Mouse (Mus musculus) left cerebral cortex, postnatal 25 days (tissue): ENCODE measurements around the gene Nat8f5. TPM values are rescaled to one million over a fixed set of nuclear protein-coding genes. Genes with fewer than 3 reads are reported as not detected.
"Not testable (repeated sequence)": the region's sequence is repeated elsewhere in the genome, so short reads cannot be mapped to it uniquely, and the experiment has no call there.

ENCODE experiments used
- DNase-seq, 2 experiments: peaks; one replicate each; pipeline ENCODE4 v3.0.0; 2022; ENCODE audit warnings: low spot score in 2 of 2, mixed read lengths in 1 of 2
- intact Hi-C: fragments of 180-260 bp; cut with DNase I; formaldehyde crosslinking; loops from one replicate; pipeline ENCODE4 v1.15.1; 2025
- total RNA-seq, 2 experiments: library from RNA; stranded (reverse); gene quantifications; 2 replicates each; pipeline ENCODE4 v1.2.3; 2021

The Nat8f5 gene
- 1 to 10 TPM; 5.8 to 6.2 TPM for total RNA-seq

DNA sequence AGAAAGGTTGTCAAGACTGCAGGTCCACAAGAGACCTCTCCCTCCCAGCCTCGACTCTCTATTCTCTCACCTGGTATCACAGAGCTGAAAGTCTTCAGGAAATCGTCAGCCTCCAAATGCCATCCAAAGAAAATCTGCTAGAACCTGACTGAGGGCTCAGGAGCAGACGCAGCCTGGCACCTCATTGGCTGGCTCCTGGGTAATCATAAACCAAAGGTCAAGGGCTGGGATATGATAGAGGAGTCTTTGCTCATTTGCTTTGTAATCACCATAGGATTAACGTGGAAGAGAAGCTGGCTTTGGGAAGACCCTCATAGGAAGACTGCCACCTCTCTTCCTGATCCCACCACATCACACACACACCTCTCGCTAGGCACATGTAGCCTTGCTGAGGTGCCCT, at the start of gene Nat8f5, which contains the start of gene Nat8f6:
TSS of gene Nat8f5 (minus strand) at position 136 of the 400 bp plus-strand sequence.
TSS of gene Nat8f6 (minus strand) at position 118 of the 400 bp plus-strand sequence.
- no peak for DNase-seq
- intact Hi-C loops, result no loop called here

DNA sequence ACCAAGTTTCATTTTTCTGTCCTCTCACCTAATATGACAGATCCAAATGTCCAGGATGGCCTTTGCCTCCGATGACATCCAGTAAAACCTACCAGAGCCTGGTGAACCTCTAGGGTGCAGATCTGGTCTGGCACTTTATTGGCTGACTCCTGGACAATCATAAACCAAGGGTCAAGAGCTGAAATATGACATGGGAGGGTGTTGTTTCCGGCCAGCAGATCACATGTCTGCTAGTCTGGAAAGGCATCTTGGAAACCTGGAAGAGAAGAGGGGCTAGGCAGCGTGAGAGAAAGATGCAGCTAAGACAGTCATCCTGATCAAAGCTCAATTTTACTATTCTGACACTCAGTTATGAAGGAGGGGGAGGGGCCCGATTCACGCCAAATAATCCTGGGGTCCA, 48.2 kb upstream of the Nat8f5 start, which contains the start of gene Nat8f2:
TSS of gene Nat8f2 (minus strand) at position 153 of the 400 bp plus-strand sequence.
- intact Hi-C loops, DNase-seq: not testable (repeated sequence)

DNA sequence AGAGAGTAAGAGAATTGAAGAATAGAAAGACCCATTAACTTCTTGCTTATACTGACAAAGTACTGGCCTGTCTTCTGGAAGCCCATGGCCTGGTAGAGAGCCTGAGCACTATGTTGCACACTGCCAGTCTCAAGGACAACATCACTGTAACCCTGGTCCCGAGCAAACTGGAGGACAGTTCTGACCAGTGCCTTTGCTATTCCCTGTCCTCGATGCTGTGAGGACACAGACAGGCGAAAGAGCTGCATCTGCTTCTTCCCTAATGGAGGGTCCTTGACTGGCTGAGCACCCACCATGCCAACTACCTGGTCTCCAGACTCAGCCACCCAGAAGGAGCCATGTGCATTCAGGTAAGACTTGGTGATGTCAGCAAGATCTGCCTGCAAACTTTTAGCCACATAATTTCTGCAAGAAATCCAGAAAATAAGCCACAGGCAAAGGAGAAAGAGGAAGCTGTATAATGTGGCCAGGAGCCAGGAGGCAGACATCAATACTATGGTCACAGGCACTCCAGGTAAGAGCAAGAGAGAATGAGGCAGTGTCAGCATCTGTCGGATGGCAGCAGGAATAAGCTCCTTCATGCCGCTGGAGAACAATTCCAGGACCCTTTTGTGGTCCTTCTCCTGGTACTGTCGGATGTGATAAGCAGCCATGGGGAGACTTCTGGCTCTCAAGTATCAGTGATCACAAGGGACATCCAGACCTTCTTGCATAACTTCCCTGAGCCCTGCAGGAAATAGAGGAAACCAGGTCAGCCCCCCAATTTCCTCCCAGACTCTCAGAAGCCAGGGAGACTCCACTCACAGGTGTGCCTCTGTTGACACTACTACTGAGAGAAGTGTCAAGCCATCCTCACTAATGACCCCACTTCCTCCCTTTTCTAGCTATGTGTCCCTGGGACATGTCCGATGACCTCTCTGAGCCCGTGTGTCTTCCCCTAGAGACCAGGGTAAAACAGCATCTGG, 47.2 kb upstream of the Nat8f5 start:
- intact Hi-C loops, result no loop called here
- DNase-seq, result no peak

DNA sequence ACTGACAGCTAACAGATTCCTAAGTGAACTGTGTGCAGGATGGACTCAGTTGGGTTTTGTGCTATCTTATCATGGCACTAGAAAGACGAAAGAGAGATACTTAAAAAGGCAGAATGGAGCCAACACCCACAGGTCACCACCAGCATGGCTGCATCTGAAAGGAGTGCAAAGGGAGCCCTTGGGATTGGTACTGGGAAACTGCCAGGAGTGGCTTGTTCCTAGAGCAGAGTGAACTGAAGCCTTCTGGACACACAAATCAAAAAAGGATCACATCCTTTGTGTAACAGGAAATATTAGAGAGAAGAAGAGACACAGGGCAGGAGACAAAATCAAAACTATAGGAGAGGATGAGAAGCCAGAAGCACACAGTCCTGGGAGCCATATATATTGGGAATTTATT, 46.2 kb upstream of the Nat8f5 start:
- intact Hi-C loops, result not testable (repeated sequence)

DNA sequence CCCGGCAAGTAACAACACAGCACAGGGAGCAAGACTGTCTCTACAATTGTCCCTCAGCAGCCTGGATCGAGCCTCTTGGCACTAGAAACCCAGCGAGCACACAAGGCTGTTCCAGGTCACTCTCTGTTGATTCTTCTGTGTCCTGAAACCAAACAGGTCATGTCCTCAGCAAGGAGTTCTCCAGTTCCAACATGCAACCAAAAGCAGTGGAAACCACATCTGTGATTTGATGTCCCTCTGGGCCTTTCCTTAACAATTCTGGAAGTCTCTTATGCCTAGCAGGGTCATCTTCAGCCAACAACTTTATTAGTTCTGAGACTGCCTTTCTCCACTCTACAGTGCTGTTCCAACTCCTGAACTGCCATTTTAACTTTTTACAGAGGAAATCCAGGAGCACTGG, 45.4 kb upstream of the Nat8f5 start:
- intact Hi-C loops, DNase-seq: not testable (repeated sequence)

More for the DNA sequence above, 46.2 kb upstream of the Nat8f5 start:
- not testable (repeated sequence) for DNase-seq

DNA sequence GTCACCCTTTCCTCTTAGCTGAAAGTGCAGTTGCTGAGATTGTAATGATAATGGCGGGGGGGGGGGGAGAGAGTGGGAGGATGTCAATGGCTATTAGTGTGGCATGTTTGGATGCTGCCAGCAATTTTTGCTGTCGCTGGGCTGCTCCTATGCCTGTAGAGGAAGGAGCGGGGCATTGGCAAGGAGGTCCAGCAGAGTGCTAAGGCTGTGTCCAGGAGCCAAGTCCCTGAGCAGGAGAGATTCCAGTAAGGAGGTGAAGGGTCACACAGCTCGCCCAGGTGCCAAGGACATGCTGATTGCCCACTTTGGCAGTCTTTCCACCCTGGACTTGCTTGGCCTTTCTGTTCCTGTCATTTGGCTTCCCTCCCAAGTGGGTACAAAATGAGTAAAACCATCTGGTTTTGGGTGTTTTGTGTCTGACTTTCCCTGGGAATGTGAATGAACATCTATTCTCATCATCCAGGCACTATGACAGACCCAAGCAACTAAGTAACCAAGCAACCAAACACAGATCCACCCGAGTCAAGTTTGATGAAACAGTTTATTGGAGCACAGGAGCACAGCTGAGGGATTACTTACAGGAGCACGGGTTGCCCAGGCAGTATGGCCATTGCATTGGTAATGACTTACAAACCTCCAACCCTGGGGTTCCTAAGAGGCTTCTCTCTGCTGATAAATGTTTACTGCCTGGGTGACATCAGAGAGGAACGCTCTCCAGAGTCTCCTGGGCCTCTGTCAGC, 44.3 kb upstream of the Nat8f5 start:
- DNase-seq, intact Hi-C loops: not testable (repeated sequence)

DNA sequence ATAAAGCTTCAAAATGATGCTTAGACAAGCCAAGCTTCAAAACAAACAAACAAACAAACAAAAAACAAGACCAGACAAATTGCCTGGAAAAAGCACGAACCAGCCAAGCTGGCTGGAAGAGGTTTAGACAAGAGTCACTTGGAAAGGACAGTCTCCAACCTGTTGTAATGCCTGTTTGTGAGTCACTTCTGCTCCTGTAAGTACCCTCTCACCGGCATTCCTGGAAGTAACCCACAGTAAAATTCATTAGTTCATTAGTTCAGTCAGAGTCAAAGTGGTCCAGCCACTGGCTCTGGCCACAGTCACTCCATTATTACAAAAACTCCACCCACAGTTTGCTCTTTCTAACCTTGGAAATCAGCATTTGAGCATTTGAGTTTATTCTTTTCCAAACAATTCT, 43.1 kb upstream of the Nat8f5 start:
- no peak for DNase-seq
- intact Hi-C loops, result no loop called here

DNA sequence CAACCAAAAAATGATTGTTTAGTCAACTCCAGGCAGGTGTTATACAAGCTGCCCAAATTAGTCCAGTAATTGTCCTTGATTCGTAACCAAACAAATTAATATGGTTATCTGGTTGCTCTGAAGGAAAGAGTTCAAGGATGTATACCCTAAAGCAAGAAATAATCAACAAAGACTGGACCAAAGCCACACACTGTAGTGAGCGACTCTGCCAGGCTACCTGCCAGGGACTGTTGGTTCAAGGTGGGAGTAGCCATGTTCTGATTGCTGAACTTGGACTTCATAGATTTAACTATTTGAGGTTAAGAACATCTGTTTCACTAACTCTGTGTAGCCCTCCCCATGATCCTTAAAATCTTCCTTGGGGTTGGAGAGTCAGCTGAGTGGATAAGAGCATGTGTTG, 42.4 kb upstream of the Nat8f5 start:
- intact Hi-C loops, result no loop called here
- DNase-seq, result no peak

DNA sequence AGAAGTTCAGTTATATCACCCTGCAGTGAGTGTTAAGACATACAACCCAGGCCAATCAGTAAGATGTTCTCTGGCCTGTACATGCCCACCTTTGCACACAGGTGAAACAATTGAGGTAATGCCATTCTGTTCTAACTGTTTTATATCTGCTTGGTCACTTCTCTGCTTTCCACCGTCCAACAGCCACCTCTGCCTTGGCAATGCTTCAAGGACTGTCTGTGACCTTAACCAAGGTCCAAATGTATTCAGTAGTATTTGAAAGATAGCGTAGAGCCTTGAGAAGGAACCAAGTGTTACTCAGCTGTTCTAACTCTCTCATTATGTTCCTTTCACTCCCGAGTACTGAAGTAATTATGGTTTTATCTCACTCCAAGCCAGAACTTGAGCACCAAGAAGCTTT, 41.8 kb upstream of the Nat8f5 start:
- intact Hi-C loops, result no loop called here
- DNase-seq, result no peak

DNA sequence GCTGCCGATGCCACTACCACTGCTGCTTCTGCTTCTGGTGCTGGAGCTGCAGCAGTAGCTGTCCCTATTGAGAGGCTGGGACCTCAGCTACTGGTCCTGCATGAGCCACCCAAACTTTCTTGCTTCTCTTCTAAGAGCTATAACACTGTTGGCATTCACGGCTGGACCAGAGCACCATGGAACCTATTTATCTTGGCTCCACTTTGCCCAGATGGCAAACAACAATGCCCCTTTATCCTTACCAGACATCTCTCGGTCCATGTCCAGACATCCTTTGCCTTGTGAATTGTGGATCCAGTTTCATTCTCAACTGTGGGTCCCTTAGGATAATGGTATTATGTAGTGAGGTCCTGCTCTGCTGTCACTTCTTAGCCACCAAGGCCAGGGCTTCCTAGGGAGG, 40.5 kb upstream of the Nat8f5 start:
- intact Hi-C loops, result no loop called here
- no peak for DNase-seq

DNA sequence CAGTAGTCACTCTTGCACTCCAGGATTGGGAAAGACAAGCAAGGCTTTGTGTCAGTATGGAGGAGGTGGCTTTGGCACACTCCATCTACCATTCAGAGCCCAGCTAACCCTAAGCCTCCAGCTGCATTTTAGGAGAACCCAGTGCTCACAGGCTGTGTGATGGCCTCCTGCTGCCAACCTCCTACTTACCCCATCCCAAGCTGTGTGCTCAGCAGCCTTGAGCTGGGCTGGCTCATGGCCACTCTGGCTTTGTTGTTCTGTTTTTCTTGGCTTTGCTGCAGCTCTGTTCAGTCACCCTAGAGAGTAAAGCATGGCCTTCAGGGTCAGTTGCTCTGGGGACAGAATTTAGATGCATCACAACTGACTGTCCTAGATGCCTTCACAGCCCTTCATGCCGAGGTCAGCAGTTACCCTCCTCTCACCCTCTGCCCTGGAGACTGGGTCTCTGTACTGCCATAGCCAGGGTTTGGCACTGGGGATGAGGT, 35.5 kb upstream of the Nat8f5 start:
- intact Hi-C loops, result loop anchor here (5.0 kb wide), 1 partner anchor 36 kb away; no protein-coding TSS in a partner anchor
- DNase-seq, result peak; percentile 56 to 78

DNA sequence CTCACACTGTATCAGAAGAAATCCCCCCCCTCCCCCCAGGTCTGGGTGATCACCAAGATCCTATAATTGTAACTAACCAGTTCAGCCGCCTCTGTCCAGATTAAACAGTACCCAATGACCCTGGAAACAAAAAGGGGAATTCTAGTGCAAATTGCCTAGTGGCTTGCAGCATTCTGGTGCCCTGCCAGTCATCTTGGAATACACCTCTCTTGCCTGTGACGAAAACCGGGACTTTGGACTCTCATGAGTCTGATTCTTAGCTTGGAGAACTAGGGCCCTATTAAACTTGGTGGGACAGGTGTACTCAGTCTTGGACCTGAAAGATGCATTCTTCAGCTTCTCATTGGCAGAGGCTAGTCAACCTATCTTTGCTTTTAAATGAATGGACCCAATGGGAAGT, 32.7 kb upstream of the Nat8f5 start:
- intact Hi-C loops, result no loop called here
- DNase-seq, result no peak

DNA sequence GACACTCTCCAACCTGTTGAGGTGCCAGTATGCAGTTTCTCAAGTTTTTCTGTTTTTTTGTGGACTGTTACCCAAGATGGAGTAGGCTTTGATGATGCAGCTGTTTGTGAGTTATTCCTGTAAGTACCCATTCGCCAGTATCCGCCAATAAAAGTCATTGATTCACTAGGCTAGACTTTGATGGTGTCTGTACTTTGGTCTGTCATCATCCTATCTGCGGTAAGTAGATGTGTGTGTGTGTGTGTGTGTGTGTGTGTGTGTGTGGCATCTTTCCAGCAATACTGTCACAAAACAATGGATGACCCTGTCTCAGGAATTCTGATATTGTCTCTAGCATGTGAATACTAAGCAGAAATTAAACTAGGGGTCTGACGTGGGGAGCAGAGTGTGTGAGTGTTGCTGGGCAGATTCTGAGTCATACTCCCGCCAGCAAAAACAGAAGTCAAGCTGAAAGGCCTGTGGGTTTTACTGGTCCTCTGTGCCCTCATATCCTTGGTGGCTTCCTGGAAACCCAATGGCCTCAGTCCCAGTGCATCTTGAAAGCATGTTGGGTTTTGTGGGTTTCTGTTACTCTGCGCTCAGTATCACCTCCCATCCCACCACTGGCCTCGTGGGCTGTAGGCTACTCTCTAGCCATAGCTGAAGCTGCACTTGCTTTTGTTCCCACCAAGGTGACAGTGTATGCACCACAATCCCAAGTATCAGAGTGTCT, 30.4 kb upstream of the Nat8f5 start:
- intact Hi-C loops, result no loop called here
- DNase-seq, result no peak

DNA sequence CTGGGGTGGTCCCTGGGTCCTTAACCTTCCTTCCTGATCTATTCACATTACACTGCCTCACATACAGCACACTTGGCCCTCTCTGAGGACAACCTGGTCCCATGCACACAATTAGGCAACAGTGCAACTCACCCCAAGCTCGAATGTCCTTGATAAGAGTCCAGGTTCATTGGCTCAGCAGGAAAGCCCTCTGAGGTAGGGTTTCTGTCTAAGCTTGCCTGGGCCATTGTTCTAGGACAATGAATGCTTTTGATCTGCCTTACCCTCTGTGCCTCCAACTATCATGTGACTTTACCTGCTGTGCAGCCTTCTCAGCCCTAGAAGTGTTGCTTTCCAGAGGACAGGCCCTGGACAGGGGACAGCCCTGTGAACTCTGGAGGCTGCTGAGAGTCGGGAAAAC, 28.5 kb upstream of the Nat8f5 start:
- no peak for DNase-seq
- intact Hi-C loops, result no loop called here

DNA sequence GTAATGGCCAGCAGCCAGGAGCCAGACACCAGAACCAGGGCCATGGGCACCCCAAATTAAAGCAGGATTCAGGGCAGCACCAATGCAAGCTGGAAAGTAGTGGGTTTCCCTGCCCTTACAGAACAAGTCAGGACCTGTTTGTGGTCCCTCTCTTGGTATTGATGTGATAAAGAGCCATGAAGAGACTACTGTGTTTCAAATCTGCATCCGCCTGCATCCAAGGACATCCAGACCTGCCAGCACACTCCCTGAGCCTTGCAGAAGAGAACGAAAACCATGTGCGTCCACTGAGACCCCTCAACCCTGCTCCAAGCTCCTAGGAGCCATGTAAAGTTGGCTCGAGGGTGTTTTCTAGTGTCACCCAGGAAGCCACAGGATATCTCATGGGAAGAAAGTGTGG, 27.4 kb upstream of the Nat8f5 start:
- intact Hi-C loops, result no loop called here
- DNase-seq, result no peak

DNA sequence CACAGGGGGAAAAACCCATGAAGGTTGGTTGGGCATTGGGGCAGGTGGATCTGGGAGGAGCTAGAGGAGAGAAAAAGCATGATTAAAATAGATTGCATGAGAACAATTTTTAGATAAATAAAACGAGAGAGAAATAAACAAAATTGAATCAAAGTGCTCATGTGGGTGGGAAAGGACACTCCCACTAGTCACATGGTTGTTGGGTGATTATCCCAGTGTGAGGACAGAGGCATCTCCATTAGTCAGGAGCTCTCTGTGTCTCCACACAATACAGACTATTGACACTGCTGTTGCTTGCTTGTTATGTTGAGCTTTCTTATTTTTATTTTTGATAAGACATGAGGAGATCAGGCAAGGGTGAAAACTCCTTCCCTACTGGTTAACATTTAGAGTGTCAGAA, 26.1 kb upstream of the Nat8f5 start:
- intact Hi-C loops, result no loop called here
- no peak for DNase-seq

DNA sequence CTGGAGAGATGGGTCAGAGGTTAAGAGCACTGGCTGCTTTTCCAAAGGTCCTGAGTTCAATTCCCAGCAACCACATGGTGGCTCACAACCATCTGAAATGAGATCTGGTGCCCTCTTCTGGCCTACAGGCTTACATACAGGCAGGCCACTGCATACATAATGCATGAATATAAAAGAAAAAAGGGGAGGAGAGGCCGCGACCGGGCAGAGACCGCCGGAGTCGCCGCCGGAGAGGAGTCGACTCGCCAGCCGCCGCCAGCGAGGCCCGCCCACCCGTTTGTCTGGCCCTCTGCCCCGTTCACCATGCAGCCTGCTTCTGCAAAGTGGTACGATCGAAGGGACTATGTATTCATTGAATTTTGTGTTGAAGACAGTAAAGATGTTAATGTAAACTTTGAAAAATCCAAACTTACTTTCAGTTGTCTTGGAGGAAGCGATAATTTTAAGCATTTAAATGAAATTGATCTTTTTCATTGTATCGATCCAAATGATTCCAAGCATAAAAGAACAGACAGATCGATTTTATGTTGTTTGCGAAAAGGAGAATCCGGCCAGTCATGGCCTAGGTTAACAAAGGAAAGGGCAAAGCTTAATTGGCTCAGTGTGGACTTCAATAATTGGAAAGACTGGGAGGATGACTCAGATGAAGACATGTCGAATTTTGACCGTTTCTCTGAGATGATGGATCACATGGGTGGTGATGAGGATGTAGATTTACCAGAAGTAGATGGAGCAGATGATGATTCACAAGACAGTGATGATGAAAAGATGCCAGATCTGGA, 23.1 kb upstream of the Nat8f5 start:
- DNase-seq, intact Hi-C loops: not testable (repeated sequence)

DNA sequence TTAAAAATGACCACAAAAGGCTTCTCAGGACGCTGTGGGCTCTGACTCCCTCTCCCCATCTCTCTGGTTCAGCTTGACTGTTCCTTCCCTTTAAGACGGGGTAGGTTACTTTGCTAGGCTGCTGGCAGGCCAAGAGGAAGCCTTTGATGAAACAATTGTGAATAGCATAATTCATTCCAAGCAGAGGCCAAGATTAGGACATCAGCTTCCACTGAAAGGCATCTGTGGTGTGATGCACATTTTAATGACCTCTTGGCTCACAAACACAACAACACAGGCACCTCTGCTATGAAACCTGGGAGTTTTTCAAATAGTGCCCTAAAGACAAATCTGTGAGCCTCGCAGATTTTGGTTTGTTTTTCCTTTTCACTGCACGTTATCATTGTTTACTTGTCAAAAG, 19.2 kb upstream of the Nat8f5 start:
- intact Hi-C loops, result loop anchor here (2.0 kb wide), 1 partner anchor 65 kb away; the partner anchor contains the start of gene Nat8f4
- peak; percentile 11 to 66 for DNase-seq

DNA sequence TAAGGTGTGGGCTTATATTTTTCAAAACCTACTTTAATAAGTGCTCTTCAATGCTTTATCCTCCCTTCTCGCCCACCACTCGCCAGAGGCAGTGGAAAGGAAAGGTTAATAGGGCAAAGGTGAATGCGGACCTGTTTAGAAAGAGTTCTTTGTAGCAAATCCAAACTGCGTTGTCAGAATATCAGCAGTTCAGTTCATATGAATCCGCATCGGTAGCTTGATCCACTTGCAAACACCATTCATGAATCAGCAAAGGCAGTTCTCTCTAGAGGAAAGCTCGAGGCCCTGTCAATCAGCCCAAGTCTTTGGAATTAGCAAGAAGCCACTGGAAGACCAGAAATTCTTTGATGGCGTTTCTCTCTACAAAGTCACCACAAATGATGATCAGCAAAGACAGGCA, 17.9 kb upstream of the Nat8f5 start:
- intact Hi-C loops, result loop anchor here (2.0 kb wide), 1 partner anchor 66 kb away; the partner anchor contains the start of gene Nat8f4
- DNase-seq, result no peak
